In genomic region chr7:101709586-101709985, GRCm38 (mm10) we compare ENCODE assay signal across 8 mouse cellular contexts.
"Had no signal": no experiment of that assay in that cellular context is flagged by ENCODE, and none has a peak within 500 bp of the region (broad histone marks: within the 10 kb centered on the region; RNA-seq: fewer than 3 reads in every experiment).

No protein-coding gene starts in this region.

- DNase-seq: gastrocnemius, postnatal 25 days; heart, adult 2 months; heart, postnatal 4 days; kidney, adult 2 months; kidney, adult 9 months; kidney, postnatal 25 days; layer of hippocampus, postnatal 36 days; left cerebral cortex, postnatal 4 days had no signal
